Mouse (Mus musculus): ENCODE measurements around the gene Lrrc10b.

The Lrrc10b gene

DNA sequence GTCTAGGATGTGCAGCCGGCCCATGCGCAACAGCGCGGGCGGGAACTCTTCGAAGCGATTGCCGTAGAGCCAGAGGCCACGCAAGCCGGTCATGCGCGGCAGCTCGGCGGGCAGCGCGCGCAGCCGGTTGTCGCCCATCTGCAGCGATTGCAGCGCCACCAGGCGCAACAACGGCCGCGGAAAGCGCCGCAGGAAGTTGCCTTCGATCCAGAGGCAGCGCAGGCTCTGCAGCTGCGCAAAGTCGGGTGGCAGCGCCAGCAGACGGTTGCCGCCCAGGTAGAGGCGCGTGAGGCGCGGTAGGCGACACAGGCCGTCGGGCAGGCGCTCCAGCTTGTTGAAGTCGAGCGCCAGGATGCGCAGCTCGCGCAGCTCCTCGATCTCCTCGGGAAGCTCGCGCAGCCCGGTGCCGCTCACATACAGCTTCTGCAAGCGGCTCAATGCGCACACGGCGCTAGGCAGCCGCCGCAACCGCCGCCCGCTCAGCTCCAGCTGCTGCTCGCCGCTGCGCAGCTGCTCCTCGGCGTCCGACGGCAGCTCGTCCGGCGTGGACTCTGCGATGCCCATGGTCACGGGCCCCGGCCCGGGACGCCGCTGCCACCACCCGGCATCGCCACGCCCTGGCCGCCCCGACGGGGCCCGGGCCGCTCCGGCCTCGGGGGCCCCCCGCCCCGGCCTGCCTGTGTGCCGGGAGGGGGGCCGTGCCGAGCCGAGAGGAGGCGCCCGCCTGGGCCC is at the start of gene Lrrc10b:
Gene Lrrc10b, minus strand, starts transcription at position 722 of the 732 bp plus-strand sequence.
- peak; percentile 52 for DNase-seq (ENCODE audit: low read depth)

DNA sequence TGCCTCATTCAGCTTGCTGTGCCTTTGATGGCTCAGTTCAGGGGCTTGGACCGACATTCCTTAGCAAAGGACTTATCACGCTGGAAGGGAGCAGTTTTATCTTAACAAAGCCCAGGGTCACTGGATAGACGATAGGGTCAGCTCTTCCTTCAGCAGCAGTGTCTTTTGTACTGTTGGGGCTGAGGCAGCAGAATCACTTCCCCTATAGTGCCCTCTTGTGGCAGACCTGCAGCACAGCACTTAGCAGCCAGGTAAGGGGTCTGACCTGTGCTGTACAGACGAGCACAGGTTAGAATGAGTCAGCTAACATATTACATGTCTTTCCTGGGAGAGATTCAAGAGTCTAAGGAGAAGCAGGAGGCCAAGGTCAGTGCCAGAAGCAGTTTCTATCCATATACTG is 45.3 kb upstream of the Lrrc10b start:
- DNase-seq (ENCODE audit: low read depth): peak; percentile 71

DNA sequence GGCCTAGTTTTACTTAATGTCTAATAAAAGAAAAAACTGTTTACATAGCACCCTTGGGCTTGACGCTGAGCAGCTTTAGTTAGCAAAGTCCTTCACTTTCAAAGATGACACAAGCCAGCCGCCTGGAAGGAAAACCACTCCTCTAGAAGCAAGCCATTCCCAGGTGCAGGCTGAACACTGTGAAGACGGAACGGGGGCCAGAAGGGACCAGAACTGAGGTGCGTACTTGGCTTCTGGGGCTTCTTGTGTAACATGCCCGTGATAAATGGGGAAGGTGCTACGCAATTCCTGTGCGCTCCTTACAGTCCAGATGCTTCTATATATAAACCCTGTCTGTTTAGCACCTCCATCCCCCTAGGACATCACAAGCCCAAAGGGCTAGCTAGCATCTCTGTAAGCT is 43.3 kb upstream of the Lrrc10b start:
- DNase-seq (ENCODE audit: low read depth): no peak

DNA sequence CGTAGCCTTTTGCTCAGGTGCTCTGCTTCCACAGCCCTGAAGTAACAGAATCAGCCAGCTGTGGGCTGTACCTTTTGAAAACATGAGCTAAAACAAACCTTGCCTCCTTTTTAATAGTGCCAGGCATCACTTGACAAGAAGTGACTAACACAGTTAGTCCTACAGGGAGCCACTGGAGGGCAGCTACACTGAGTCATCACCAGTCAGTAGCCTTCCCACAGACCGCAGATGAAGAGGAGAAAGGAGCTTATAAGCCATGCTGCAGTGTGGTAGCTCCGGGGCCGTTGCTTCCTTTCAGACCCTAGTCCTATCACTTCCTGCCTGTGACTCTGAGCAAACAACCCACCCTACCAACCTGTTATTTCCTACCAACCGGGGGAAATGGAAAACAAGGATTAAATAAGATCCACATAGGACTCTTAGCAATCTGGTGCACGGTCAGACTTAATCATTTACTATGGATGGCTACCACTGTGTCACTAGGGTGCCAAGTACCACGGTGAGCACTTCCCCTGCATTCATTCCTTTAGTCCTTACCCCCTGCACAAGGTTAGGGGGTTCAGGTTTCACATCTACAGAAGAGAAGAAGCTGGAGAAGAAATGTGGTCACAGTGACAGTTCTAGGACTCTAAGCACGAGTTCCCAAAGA is 40.4 kb upstream of the Lrrc10b start:
- no peak for DNase-seq (ENCODE audit: low read depth)

DNA sequence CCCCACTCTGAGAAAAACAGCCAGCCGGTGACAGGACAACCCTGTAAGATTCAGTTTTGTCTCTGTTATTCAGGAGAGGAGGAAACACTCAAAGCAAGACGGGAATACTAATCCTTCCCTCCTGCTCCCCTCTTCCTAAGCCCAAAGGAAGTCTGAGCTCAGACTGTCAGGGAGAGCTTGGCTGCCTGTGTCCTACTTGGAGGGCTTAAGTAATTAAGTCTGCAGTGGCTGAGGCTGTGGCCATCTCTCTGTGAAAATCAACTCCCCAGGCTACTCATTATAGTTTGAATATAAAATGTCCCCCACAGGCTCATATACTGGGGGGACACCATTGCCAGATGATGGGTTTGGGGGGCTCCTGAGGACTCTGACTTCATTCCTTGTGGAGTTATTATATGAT is 39.7 kb upstream of the Lrrc10b start:
- no peak for DNase-seq (ENCODE audit: low read depth)

DNA sequence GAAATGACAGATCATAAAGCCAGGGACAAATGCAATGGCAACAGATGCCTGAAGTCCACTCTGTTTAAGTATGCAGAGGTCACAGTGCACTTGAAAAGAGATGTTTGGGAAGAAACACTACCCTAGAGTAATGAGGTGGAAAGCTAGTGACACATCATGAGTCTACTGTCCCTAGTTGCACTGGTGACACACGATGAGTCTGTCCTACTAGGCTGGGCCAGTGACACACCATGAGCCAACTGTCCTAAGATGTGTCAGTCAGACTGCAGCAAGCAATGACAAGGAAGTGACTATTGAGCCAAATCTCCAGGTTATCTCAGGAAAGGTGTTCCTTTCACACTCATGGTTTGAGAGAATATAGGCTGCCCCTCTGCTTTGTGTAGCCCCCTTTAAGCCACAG is 38.4 kb upstream of the Lrrc10b start:
- DNase-seq (ENCODE audit: low read depth): no peak

DNA sequence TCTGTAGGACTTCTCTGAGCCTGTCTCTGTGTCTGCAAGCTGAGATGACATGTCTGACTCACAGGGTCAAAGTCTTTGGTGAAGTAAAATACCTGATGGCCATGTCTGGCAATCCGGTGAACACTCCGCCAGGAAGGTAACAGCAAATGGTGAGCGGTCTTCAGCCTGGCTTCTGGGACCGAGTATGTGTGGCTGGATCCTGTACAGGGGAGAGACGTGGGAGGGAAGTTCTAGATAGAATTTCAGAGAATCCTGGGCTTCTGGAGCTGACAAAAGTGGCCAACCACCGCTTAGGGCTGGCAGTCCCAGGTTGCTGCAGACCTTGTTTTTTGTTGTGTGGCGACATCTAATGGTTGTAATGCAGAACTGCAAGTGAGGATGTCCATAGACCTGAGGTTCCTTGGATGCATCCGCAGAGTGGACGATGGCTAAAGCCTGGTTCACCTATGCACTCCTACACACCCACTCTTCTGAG is 29.0 kb upstream of the Lrrc10b start:
- DNase-seq (ENCODE audit: low read depth): peak; percentile 75

DNA sequence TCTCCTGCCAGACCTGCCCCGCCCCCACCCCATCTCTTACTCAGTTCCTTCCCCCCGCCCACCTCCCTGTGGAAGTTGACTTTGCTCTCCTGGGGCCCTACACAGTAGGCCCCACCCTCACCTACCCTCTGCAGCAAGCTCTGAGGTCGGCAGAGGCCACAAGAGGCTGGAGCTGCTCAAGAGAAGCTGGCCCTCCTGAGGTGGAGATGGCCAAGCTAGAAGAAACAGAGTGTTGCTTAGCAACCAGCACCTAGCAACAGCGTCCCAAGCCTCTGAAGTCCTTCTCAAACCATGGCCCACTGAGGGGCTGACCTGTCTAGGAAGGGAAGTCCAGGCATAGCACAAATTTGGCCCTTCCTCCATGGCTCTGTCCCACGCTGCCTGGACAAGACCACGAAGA is 25.4 kb upstream of the Lrrc10b start, which contains the start of gene Ppp1r32:
Gene Ppp1r32, minus strand, starts transcription at position 226 of the 400 bp plus-strand sequence.
- no peak for DNase-seq (ENCODE audit: low read depth)

DNA sequence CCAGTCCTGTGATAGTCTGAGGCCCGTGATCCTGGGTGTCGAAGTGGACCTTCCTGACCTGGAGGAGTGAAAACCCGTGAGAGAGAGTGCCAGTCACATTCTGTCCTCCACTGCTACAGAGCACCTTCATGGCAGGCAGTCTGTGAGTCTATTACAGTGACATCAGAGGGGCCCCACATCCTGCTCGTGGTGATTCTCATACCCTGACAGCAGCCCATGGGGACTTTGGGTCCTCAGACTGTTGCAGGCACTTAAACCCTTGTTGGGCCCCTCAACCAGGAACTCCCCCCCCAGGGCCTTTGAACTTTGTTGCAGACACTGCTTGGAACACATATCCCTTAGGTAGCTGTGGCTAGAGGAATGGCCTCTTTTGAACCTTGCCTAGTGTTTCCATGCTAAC is 22.3 kb upstream of the Lrrc10b start:
- no peak for DNase-seq (ENCODE audit: low read depth)

DNA sequence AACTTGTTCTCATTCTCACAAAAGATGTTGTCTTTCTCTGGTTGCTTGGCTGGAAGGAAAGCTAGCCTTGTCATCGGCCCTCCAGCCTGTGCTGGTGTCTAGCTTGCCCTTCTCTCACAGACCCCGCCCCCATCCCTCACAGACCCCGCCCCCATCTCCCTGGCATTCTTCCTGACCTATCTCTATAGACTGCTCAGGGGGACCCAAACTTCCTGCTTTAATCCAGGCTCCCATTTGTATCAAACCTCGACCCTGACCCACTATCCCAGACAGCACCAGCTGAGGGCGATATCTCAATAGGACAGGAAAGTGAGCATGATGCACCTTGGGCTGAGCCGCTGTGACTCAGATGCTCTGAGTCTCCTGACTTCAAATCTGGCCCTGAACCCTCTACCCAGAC is 16.5 kb upstream of the Lrrc10b start:
- DNase-seq (ENCODE audit: low read depth): no peak

DNA sequence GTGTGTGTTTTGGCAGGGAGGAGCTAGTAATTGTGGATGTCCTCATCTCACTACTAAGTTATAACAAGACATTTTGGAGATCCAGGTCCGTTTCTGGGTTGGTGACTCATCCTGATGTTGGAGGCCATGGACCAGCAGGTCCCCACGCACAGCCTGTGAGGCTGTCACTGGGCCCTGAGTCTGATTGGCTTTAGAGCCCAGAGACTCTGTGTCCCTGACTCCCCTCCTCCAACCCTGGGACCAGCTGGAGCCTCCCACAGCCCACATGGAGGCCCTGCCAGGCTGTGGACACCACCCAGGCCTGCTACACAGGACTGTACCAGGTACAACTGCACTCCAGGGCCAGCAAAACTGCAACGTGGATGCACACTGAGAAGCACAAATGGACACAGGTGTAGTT is 15.7 kb upstream of the Lrrc10b start:
- DNase-seq (ENCODE audit: low read depth): no peak

DNA sequence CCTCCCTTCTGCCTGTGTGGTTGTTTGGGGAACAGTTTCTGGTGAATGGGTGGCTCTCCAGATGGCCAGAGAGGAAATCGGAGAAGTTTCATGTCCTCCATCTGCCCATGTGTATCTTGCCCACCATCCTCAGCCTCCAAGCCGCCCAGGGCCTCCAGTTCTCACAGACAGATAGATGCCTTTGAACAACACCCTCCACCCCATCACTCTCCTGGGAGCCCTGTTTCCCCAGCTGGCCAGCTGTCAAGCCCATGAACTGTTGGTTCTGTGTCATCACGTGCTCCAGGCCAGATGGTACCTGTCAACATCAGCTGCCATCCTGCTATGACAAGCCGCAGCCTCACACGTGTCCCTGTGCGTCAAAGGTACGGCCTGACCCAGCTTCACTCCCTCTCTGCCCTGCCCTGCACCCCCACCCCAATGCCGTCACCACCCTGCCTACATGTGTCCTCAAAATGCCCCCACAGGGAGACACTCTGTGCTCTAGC is 11.9 kb upstream of the Lrrc10b start:
- no peak for DNase-seq (ENCODE audit: low read depth)

DNA sequence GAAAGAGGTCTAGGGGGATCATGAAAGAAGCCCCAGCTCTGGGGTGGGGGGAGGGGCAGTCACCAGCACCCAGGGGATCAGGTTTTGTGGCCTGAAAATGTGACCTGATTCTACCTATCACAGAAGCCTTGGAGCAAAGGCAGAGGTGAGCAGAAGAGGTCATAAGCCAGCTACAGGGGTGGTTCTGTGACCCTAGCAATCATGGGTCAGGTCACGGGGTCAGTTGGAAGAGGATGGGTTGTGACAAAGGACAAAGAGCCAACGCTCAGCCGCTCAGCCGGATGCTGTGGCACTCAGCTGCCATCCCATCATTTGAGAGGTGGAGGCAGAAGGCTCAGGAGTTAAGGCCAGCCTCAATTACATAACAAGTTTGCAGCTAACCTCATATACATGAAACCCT is 7.2 kb upstream of the Lrrc10b start:
- DNase-seq (ENCODE audit: low read depth): no peak

DNA sequence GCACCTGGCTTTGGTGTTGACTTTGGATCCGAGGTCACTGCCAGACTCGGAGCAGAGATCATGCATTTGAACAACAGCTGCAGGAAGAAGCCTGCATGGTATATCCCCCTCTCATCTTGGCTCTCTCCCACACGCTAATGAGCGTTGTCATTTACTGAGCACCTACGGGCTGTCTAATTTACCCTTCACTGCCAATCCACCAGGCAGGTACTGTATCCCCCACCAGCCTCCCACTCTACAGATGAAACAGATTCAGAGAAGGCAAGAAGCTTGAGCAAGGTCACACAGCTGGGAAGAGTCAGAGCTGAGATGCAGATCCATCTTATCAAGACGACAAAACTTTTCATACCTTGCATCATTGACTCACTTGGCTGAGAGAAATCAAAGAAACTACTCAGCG is 4.3 kb upstream of the Lrrc10b start:
- DNase-seq (ENCODE audit: low read depth): no peak

DNA sequence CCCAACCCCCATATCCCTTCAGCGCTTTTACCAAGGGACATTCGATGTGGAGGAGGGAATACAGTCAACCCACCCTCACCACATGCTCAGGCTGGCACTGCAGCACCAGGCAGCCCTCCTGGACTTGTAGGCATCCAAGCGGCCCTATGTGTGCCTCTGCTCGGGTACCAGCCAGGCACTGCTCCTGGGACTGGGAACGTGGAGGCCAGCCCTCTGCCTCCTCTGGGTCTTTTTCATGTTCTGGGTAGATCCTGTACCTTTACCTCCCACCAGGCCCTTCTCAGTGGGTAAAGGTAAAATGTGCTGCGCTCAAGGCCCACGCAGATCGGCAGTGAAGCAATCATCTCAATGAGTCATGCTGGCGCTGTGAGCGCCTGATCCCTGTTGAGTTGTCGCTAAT is 2.6 kb upstream of the Lrrc10b start:
- DNase-seq (ENCODE audit: low read depth): no peak

DNA sequence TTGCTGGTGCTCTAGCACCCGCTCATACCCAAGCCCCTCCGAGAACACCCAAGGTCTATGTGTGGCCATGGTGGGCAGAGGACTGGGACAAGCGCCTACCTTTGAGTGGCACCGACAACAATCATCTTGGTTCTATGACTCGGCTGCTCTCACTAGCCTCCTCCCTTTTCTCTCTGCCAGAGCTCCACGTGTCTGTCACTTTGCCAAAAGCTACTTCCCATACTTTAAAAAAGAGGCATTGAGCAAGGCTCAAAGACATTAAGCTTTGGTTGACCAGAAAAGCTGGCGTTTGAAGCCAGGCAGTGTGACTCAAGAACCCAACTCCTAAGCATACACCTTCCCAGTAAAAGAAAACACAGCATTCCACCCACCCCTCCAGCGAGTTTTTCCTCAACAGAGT is 823 bp upstream of the Lrrc10b start:
- DNase-seq (ENCODE audit: low read depth): no peak

DNA sequence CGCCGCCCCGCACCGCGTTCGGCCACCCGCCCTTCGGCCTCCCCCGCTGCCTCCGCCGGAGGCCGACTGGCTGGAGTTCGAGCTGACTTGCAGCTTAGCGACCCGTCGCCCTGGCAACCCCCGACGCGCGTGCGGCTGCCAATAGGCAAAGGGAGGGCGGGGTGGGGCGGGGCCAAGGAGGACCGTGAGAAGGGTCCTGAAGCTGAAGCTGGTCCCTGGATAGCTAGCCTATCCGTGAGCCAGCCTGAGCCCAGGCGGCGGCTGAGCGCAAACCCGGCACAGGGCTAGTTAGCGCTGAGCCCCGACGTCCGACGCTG is 169 bp upstream of the Lrrc10b start:
- no peak for DNase-seq (ENCODE audit: low read depth)

DNA sequence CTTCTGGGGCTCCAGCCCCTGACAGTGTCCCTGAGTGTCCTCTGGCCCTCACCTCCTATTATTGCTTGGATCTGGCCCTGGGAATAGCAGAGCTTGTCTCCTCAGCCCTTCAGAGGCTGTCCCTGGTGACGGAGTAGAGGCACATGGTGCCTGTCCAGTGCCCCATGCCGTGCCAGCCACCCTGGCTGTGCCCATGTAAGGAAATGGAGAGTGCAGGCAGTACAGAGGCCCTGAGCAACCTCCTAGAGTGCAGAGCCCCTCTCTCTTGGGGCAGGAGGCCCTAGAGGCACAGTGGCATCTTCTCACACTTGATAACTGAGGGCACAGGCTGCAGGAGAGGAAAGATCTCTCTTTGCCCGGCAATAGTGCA is 1.9 kb downstream of the Lrrc10b start:
- DNase-seq (ENCODE audit: low read depth): no peak

DNA sequence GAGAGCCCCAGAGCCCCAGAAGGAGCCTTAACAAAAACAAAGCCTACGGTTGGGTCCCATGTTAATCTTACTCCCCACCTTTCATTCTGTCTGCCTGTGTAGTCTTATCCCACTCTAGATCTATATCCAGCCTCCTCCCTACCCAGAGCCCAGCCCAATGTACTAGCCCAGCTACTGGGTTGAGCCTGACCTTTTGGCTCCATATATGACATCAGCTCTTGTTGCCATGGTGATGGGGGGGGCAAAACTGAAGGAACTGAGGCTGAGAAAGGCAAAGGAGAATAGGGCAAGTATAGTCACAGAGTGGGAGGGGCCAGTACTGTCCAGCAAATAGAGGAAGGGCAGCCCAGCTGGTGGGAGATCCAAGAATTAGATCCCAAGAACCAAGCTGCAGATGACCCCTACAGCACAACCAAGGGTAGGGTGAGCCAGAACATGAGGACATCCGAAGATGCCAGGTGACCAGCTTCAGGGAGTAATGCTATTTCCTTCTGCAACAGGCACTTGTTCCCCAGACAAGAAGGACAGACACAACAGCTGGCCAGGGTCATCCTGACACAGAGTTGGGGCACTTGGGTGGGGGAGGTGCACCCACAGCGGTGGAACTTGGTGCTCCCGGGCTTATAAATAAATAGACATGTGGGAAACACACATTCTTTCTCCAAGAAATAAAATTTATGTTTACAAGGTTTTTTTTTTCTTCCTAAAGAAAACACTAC is 2.4 kb downstream of the Lrrc10b start:
- DNase-seq (ENCODE audit: low read depth): no peak

DNA sequence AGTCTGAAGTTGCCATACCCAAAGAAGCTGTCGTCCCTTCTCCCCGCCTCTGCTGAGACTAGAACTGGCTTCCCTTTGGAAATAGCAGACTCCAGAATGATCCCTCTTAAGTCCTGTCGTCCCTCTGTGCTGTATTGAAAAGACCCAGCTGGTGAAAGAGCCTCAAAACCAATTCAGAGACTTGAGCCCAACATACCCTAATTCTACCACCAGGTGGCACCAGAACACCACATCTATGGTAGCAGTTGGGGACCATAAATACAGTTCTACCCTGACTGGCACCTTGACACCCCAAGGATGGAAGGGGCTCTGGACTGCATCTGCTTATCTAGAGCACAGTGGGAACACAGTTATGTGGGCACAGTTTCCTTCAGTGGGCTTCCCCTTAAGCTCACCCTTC is 7.6 kb downstream of the Lrrc10b start:
- DNase-seq (ENCODE audit: low read depth): peak; percentile 82

DNA sequence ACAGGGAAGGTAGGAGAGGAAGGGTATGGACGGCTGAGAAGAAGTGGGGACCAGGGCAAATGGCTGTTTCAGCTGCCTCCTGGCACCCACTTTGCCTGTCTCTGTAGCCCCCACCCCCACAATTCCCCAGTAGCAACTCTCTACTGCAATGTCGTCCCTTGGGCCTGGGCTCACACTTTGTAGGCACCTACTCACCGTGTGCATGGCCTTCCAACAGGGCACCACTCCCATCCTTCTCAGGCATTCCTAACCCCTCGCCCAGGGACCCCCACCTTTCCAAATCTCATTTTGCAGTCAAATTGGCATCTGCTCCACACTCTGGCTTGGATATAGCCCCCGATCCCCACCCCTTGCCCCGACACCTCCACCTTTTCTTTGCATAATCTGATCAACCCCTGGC is 8.1 kb downstream of the Lrrc10b start:
- DNase-seq (ENCODE audit: low read depth): no peak

DNA sequence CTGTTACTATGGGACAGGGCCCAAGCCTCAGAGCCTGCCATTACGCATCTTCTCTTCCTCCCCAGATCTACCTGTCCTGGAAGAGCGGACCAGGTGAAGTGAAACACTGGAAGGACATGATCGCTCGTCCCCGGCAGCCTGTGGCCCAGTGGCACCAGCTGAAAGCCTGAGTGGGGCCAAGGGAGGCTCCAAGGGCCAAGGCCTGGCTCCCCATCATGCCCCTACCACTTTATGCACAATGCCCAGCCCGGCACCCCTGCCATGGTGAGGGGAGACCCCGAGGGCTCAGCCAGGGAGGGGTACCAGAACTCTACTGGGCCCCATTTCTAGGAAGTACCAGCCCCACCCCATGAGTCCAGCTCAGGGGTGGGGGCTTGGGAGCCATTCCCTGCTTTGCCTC is 9.0 kb downstream of the Lrrc10b start:
- DNase-seq (ENCODE audit: low read depth): no peak

DNA sequence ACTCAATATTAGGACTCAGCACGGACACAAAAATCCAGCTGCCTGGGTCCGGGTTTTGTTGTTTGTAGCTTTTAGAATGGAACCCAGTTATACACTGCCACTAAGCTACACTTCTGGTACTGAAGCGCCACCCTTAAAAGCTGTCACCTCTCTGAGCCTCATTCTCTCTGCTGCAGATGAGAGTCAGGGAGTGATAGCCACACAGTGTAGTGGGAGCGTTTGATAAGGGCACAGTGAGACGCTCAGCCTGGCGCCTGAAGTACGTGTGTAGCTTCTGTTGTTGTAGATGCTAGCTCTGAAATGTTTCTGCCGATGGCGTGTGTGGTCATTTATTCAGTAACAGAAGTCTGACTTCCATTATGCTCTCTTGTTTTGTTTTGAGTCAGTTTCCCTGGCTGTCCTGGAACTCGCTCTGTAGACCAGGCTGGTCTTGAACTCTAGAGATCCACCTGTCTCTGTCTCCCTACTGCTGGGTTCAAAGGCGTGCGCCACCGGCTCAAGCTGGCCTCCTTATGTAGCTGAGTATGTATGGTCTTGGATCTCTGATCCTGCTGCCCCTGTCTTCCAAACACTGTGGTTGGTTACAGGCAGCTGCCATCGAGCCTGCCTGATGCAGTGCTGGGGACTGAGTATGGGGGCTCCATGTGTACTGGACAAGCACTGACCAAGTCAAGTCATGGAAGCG is 12.4 kb downstream of the Lrrc10b start:
- no peak for DNase-seq (ENCODE audit: low read depth)
